Mouse (Mus musculus) common myeloid progenitor, adult 5-6 weeks (primary cell): ENCODE data around the gene Olfr1098. TPM values are rescaled to one million over a fixed set of nuclear protein-coding genes. Genes with fewer than 3 reads are reported as not detected.

Source experiments
- ATAC-seq: replicated peaks from 2 replicates; pipeline ENCODE4 v1.8.0; 2016; ENCODE audit warnings: low read depth, mild to moderate bottlenecking, moderate TSS enrichment, inconsistent platforms; ENCODE audit not compliant: poor library complexity, severe bottlenecking
- total RNA-seq: library from RNA; stranded (forward); fragments of 200-1000, 187-1606 nt; gene quantifications from 2 replicates; pipeline ENCODE4 v1.2.3, GENCODE M21; 2017

Olfr1098 gene
- total RNA-seq: not detected in 2 replicates

DNA sequence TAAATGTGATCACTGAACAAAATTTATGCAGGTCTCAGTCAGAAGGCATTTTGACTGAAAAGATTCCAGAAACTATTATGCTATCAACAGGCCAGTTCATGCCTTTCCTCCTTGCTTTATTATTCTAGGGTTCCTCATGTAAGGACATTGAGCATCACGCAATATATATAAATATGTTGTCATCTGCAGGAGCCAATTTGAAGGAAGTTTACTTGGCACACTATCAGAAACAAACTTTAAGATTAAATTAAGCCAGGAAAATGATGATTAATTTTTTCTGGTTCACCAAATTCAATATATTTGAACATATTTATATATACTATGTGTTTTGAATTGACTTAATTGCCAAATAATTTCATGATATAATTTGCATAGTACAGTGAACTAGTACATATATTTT lies at the start of gene Olfr1098:
Gene Olfr1098, minus strand, starts transcription at position 101 of the 400 bp plus-strand sequence.
- ATAC-seq: no peak

DNA sequence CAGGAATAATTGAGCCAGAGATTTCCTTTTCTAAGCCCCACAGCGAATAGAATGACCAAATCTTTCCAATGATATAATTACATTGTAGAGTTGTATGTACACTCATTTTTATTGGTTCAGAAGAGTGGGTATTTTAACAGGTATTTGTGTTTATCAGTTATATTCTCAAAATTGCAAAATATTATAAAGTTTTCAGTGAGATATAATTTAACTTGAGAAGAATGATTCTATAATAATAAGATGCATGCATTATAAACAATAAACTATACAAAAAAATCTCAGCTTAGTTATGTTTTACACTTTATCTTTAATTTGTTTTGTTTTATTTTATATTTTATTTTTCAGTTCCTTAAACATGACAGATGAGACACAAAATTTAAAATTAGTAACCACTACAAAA lies 36.2 kb upstream of the Olfr1098 start, which contains the start of gene Olfr1099:
Gene Olfr1099, minus strand, starts transcription at position 101 of the 400 bp plus-strand sequence.
- ATAC-seq: no peak

DNA sequence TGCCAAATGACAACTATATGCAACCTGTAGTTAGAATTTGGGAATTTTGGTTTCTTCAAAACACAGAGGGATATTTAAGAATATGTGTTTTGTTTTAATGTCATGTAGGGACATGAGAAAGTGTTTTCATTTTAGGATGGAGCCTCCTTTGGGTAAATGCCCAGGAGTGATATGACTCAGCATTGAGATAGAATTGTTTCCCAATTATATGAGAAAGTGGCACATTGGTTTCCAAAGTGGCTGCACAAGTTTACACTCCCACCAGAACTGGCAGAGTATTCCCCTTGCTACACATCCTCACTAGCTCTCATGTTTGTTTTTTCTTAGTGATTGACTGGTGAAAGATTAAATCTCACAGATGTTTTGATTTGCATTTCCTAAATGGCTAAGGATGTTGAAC lies 2.2 kb upstream of the Olfr1098 start:
- ATAC-seq: no peak

GRCm38 (mm10) chr2:86905647-86906046 lies 18.7 kb downstream of the Olfr1098 start:
- no peak for ATAC-seq

- ATAC-seq: no peak
Observed at GRCm38 (mm10) chr2:86892116-86892515, 32.2 kb downstream of the Olfr1098 start, which contains the start of gene Olfr1097. Gene Olfr1097, minus strand, starts transcription at chr2:86892216.

DNA sequence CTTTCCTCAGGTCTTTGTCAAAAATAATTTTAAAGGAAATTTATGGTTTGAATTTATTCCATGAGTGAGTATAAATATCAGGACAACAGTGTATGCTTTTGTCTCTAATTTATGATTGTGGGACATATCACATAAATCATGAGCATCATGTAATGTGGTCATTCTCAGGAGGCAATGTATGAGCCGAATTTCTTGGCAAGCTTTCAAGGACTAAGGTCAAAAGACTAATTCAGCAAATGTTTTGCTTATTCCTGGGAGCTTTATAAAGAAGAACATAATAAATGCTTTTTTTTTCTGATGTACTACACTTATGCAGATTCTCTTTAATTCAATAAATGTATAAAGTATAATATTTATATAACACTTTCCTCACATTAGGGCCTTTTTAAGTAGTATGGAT lies 49.6 kb downstream of the Olfr1098 start, which contains the start of gene Gm13723:
Gene Gm13723, minus strand, starts transcription at position 101 of the 400 bp plus-strand sequence.
- ATAC-seq: no peak

Other genes starting within 250 kb of the Olfr1098 start
- not detected in 2 replicates for gene Olfr1086, start 244.5 kb downstream of the Olfr1098 start, total RNA-seq
- gene Olfr1087, start 226.2 kb downstream of the Olfr1098 start, total RNA-seq: not detected in 2 replicates
- not detected in 2 replicates for gene Olfr1089, start 190.8 kb downstream of the Olfr1098 start, total RNA-seq
- gene Olfr1090, start 165.6 kb downstream of the Olfr1098 start, total RNA-seq: not detected in 2 replicates
- gene Olfr1093, start 142.1 kb downstream of the Olfr1098 start, total RNA-seq: not detected in 2 replicates
- gene Olfr141, start 114.5 kb downstream of the Olfr1098 start, total RNA-seq: not detected in 2 replicates
- not detected in 2 replicates for gene Olfr1094, start 99.9 kb downstream of the Olfr1098 start, total RNA-seq
- not detected in 2 replicates for gene Olfr1095, start 72.8 kb downstream of the Olfr1098 start, total RNA-seq
- gene Gm13723, start 49.7 kb downstream of the Olfr1098 start, total RNA-seq: not detected in 2 replicates
- gene Olfr1097, start 32.3 kb downstream of the Olfr1098 start, total RNA-seq: not detected in 2 replicates
- gene Olfr1099, start 36.1 kb upstream of the Olfr1098 start, total RNA-seq: not detected in 2 replicates
- not detected in 2 replicates for gene Olfr1100, start 55.4 kb upstream of the Olfr1098 start, total RNA-seq
- not detected in 2 replicates for gene Olfr1101, start 66.7 kb upstream of the Olfr1098 start, total RNA-seq
- gene Olfr1102, start 73.9 kb upstream of the Olfr1098 start, total RNA-seq: not detected in 2 replicates
- gene Olfr1104, start 102.5 kb upstream of the Olfr1098 start, total RNA-seq: not detected in 2 replicates
- not detected in 2 replicates for gene Olfr1105, start 112.0 kb upstream of the Olfr1098 start, total RNA-seq
- gene Olfr1106, start 127.7 kb upstream of the Olfr1098 start, total RNA-seq: not detected in 2 replicates
- gene Olfr1107, start 151.3 kb upstream of the Olfr1098 start, total RNA-seq: not detected in 2 replicates
- gene Olfr1109, start 171.5 kb upstream of the Olfr1098 start, total RNA-seq: not detected in 2 replicates
- gene Olfr259, start 190.0 kb upstream of the Olfr1098 start, total RNA-seq: not detected in 2 replicates
- not detected in 2 replicates for gene Olfr1110, start 215.8 kb upstream of the Olfr1098 start, total RNA-seq
- gene Olfr1111, start 228.1 kb upstream of the Olfr1098 start, total RNA-seq: not detected in 2 replicates